Mouse (Mus musculus): Measurements from ENCODE around the gene Kcnq4. TPM values are rescaled to one million over a fixed set of nuclear protein-coding genes. Genes with fewer than 3 reads are reported as not detected.

Gene Kcnq4
- polyA plus RNA-seq, 1 experiment: 0.98 TPM

DNA sequence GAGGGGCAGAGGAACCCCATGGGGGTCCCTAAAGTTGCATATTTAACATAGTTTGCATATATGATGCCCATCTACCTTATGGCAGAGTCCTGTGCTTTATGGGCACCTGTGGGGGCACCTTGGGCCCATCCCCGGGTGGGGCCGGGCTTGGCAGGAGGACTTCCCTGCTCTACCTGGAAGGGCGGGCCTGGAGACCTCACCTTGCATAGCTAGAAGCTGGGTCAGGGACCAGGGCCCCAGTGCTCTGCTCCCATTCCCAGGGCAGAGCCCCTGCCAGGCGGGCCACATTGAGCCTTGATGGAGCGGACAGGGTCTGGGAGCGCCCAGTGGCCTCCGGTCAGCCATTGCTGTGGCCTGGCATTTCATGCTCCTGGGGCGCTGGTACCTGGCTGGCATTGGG is 51.1 kb downstream of the Kcnq4 start:
- 91% methylated on average over 8 of the region's 8 CpGs for WGBS
- no peaks in the 10 kb centered on the region for H3K4me1 ChIP-seq (ENCODE audit: control insufficient read depth, insufficient read depth, insufficient read length)
- H3K27ac ChIP-seq (ENCODE audit: insufficient read depth, low read length): no peak overlapping the region
- TF ChIP-seq CTCF (IDR thresholded peaks at IDR 0.05; ENCODE audit: extremely low read depth, insufficient read depth, insufficient read length, insufficient replicate concordance) (no peak), POLR2A (IDR thresholded peaks at IDR 0.05; ENCODE audit: low read depth, low read length) (no peak)
- no peak overlapping the region for H3K4me3 ChIP-seq (ENCODE audit: extremely low read depth, insufficient read depth, insufficient read length)
- no peak for DNase-seq (ENCODE audit: low read depth in 1 of 2, low spot score in 2 of 2)
- no peaks in the 10 kb centered on the region for H3K36me3 ChIP-seq (ENCODE audit: control insufficient read depth, insufficient read depth, low read length)
- peaks cover 3% of the 10 kb centered on the region; the same call in 1 of the 2 replicates for H3K27me3 ChIP-seq (ENCODE audit: control insufficient read depth, insufficient read depth, low read length)

DNA sequence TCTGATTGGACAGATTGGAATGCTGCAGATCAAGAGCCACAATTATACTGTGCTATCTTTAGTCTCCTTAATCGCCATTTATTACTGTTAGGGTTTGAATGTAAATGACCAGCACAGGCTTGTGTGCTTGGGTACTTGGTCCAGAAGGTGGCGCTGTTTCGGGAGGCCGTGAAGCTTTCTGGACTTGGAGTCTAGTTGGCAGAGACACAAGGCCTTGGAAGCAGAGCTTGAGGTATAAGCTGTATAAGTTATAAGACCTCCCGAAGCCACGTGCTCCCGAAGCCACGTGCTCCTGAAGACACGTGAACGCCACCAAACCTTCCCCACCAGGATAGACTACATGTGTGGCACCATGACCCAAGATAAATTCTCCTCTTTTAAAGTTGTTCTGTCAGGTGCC is 55.7 kb downstream of the Kcnq4 start:
- no peaks in the 10 kb centered on the region for H3K4me1 ChIP-seq (ENCODE audit: control insufficient read depth, insufficient read depth, insufficient read length)
- no peak overlapping the region for H3K4me3 ChIP-seq (ENCODE audit: extremely low read depth, insufficient read depth, insufficient read length)
- 44% methylated on average over 10 of the region's 10 CpGs for WGBS
- TF ChIP-seq CTCF (IDR thresholded peaks at IDR 0.05; ENCODE audit: extremely low read depth, insufficient read depth, insufficient read length, insufficient replicate concordance) (peak; percentile 28; the same call in 1 of the 2 replicates), POLR2A (IDR thresholded peaks at IDR 0.05; ENCODE audit: low read depth, low read length) (no peak)
- H3K36me3 ChIP-seq (ENCODE audit: control insufficient read depth, insufficient read depth, low read length): no peaks in the 10 kb centered on the region
- DNase-seq (ENCODE audit: low read depth in 1 of 2, low spot score in 2 of 2): no peak
- H3K27ac ChIP-seq (ENCODE audit: insufficient read depth, low read length): no peak overlapping the region
- H3K27me3 ChIP-seq (ENCODE audit: control insufficient read depth, insufficient read depth, low read length): no peaks in the 10 kb centered on the region

DNA sequence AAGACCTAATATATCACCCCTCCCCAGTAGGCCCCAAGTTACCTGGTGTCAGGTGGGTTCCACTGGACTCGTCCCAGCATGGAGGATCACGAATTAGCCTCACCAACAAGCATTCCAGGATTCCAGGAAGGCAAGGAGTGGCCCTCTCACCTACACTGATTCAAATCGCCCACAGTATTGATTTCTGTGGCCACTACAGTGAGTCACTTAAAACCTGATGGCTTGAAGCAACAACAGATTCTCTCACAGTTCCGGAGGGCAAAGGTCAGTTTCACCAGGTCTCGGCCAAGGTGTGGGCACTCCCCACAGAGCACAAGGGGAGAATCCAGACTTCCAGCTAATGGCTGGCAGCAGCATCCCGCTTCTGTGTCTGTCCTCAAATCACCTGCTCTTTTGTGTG is 59.1 kb downstream of the Kcnq4 start:
- WGBS: 84% methylated on average over 6 of the region's 6 CpGs

GRCm38 (mm10) chr4:120687282-120687681 is 61.1 kb downstream of the Kcnq4 start:
- TF ChIP-seq POLR2A (IDR thresholded peaks at IDR 0.05; ENCODE audit: low read depth, low read length) (no peak), CTCF (IDR thresholded peaks at IDR 0.05; ENCODE audit: extremely low read depth, insufficient read depth, insufficient read length, insufficient replicate concordance) (no peak)
- no peaks in the 10 kb centered on the region for H3K4me1 ChIP-seq (ENCODE audit: control insufficient read depth, insufficient read depth, insufficient read length)
- 75% methylated on average over 6 of the region's 6 CpGs for WGBS
- DNase-seq (ENCODE audit: low read depth in 1 of 2, low spot score in 2 of 2): no peak
- H3K4me3 ChIP-seq (ENCODE audit: extremely low read depth, insufficient read depth, insufficient read length): no peak overlapping the region
- no peak overlapping the region for H3K27ac ChIP-seq (ENCODE audit: insufficient read depth, low read length)
- H3K27me3 ChIP-seq (ENCODE audit: control insufficient read depth, insufficient read depth, low read length): no peaks in the 10 kb centered on the region
- H3K36me3 ChIP-seq (ENCODE audit: control insufficient read depth, insufficient read depth, low read length): no peaks in the 10 kb centered on the region

More for the DNA sequence above, 59.1 kb downstream of the Kcnq4 start:
- no peaks in the 10 kb centered on the region for H3K27me3 ChIP-seq (ENCODE audit: control insufficient read depth, insufficient read depth, low read length)
- H3K4me1 ChIP-seq (ENCODE audit: control insufficient read depth, insufficient read depth, insufficient read length): no peaks in the 10 kb centered on the region
- H3K4me3 ChIP-seq (ENCODE audit: extremely low read depth, insufficient read depth, insufficient read length): no peak overlapping the region
- H3K36me3 ChIP-seq (ENCODE audit: control insufficient read depth, insufficient read depth, low read length): no peaks in the 10 kb centered on the region
- no peak overlapping the region for H3K27ac ChIP-seq (ENCODE audit: insufficient read depth, low read length)
- no peak for TF ChIP-seq POLR2A (IDR thresholded peaks at IDR 0.05; ENCODE audit: low read depth, low read length)
- no peak for TF ChIP-seq CTCF (IDR thresholded peaks at IDR 0.05; ENCODE audit: extremely low read depth, insufficient read depth, insufficient read length, insufficient replicate concordance)
- no peak for DNase-seq (ENCODE audit: low read depth in 1 of 2, low spot score in 2 of 2)

DNA sequence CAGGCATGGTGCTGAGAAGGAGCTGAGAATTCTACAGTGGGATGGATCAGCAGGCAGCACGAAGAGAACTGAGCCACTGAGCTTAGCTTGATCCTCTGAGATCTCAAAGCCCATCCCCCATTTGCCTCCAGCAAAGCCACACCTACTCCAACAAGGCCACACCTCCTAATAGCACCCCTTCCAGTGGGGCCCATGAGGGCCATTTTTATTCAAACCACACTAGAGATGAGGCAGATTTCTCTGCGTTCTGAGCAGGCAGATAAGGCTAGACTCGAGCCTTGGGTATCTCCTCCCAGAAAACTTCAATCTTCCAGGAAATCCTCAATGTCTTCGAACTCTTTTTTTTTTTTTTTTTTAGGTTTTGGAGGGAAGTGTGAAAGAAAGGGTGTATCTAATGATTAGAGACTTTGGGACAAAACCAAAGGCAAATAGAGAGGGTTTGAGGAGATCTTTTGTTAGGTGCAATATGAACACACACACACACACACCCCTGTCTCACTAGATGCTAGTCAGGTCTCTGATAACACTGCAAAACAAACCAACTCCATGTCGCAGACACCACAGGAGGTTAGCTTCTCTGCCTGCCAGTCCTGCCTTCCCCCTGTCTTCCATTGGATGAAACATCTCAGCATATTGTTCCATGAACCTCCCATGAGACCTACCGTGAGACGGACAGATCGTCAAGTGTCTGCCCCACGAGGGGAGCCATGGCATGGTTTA is 65.0 kb downstream of the Kcnq4 start:
- TF ChIP-seq POLR2A (IDR thresholded peaks at IDR 0.05; ENCODE audit: low read depth, low read length) (no peak), CTCF (IDR thresholded peaks at IDR 0.05; ENCODE audit: extremely low read depth, insufficient read depth, insufficient read length, insufficient replicate concordance) (no peak)
- 59% methylated on average over 9 of the region's 9 CpGs for WGBS
- Histone ChIP-seq H3K27ac (ENCODE audit: insufficient read depth, low read length) (no peak overlapping the region), H3K36me3 (ENCODE audit: control insufficient read depth, insufficient read depth, low read length) (no peaks in the 10 kb centered on the region), H3K4me1 (ENCODE audit: control insufficient read depth, insufficient read depth, insufficient read length) (no peaks in the 10 kb centered on the region), H3K27me3 (ENCODE audit: control insufficient read depth, insufficient read depth, low read length) (no peaks in the 10 kb centered on the region), H3K4me3 (ENCODE audit: extremely low read depth, insufficient read depth, insufficient read length) (no peak overlapping the region)
- DNase-seq (ENCODE audit: low read depth in 1 of 2, low spot score in 2 of 2): no peak

- H3K4me1 ChIP-seq (ENCODE audit: control insufficient read depth, insufficient read depth, insufficient read length): no peaks in the 10 kb centered on the region
- no peak overlapping the region for H3K4me3 ChIP-seq (ENCODE audit: extremely low read depth, insufficient read depth, insufficient read length)
- WGBS: 44% methylated on average over 10 of the region's 10 CpGs
- H3K27ac ChIP-seq (ENCODE audit: insufficient read depth, low read length): no peak overlapping the region
- peak in 1 of 2 experiments; percentile 44 for DNase-seq (ENCODE audit: low read depth in 1 of 2, low spot score in 2 of 2)
- H3K36me3 ChIP-seq (ENCODE audit: control insufficient read depth, insufficient read depth, low read length): no peaks in the 10 kb centered on the region
- H3K27me3 ChIP-seq (ENCODE audit: control insufficient read depth, insufficient read depth, low read length): no peaks in the 10 kb centered on the region
- TF ChIP-seq POLR2A (IDR thresholded peaks at IDR 0.05; ENCODE audit: low read depth, low read length): no peak
- peak; percentile 71; the same call in 1 of the 2 replicates for TF ChIP-seq CTCF (IDR thresholded peaks at IDR 0.05; ENCODE audit: extremely low read depth, insufficient read depth, insufficient read length, insufficient replicate concordance)
Measured at GRCm38 (mm10) chr4:120682168-120682567, 66.2 kb downstream of the Kcnq4 start.

DNA sequence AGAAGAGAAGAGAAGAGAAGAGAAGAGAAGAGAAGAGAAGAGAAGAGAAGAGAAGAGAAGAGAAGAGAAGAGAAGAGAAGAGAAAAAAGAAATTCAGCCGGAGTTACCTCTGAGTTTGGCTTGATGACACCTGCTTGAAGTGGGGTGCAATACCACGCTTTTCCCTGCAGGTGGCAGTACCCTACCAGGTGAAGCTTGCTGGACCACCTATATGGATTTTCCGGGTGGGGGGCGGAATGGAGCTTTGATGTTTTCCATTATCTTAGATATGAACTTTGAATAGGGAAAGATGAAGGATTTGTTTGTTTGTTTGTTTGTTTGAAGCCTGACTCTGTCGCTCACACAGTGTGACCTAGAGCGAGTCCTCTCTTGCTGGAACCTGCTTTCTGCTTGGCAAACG is 67.5 kb downstream of the Kcnq4 start:
- Histone ChIP-seq H3K27me3 (ENCODE audit: control insufficient read depth, insufficient read depth, low read length) (no peaks in the 10 kb centered on the region), H3K4me3 (ENCODE audit: extremely low read depth, insufficient read depth, insufficient read length) (no peak overlapping the region), H3K27ac (ENCODE audit: insufficient read depth, low read length) (no peak overlapping the region), H3K36me3 (ENCODE audit: control insufficient read depth, insufficient read depth, low read length) (no peaks in the 10 kb centered on the region), H3K4me1 (ENCODE audit: control insufficient read depth, insufficient read depth, insufficient read length) (no peaks in the 10 kb centered on the region)
- TF ChIP-seq POLR2A (IDR thresholded peaks at IDR 0.05; ENCODE audit: low read depth, low read length): no peak
- peak; percentile 68; the same call in 1 of the 2 replicates for TF ChIP-seq CTCF (IDR thresholded peaks at IDR 0.05; ENCODE audit: extremely low read depth, insufficient read depth, insufficient read length, insufficient replicate concordance)
- WGBS: 54% methylated on average over 7 of the region's 7 CpGs
- DNase-seq (ENCODE audit: low read depth in 1 of 2, low spot score in 2 of 2): peak in 1 of 2 experiments; percentile 20
